ENCODE assay signal across 8 mouse cellular contexts in the genomic region with DNA sequence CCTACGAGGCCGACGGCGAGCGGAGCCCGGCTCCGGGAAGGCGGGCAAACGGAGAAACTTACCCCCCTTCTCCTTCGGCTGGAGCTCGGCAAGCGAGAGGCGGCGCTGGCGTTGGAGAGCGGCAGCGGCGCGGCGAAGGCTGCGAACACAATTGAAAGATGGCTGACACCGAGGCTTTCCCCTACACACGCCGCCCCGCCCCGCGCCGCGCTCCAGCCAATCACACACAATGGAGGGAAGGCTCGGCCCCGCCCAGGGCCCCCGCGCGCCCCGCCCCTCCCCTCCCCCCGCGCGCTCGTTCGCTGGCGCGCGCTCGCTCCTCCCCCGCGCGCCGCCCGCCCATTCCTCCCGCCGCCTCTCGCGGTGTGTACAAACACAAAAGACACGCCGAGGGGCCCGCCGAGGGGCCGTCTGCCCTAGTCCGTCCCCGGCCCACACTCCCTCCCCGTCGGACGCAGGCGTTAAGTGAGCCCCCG. TPM values are rescaled to one million over a fixed set of nuclear protein-coding genes. Genes with fewer than 3 reads are reported as not detected.
A peak's percentile ranks its signal among the peaks of the same experiment; 100 is the strongest.
DNase-seq lines count a peak whose midpoint lies in the region; ATAC-seq and TF ChIP-seq lines count a peak whose summit lies in the region.

No protein-coding gene starts in this region.

- peak overlapping the region; percentile 99 for H3K27ac ChIP-seq in forebrain, embryonic 14.5 days (ENCODE audit: low read depth, low read length)
- H3K27ac ChIP-seq in liver, postnatal 0 days (ENCODE audit: low read depth), result peak overlapping the region; percentile 100
- H3K27ac ChIP-seq in neural tube, embryonic 13.5 days (replicated peaks), result peak overlapping the region; percentile 100

- H3K27me3 ChIP-seq in forebrain, embryonic 14.5 days (replicated peaks; ENCODE audit: control insufficient read depth, insufficient read depth, low read length), result no peaks in the 10 kb centered on the region
- H3K27me3 ChIP-seq in liver, postnatal 0 days (ENCODE audit: insufficient read depth, low read length), result no peaks in the 10 kb centered on the region
- no peaks in the 10 kb centered on the region for H3K27me3 ChIP-seq in neural tube, embryonic 13.5 days

- peak; percentile 95 for DNase-seq in ES-CJ7 (ENCODE audit: low read depth, low spot score)
- peak; percentile 94 for DNase-seq in cerebellum, adult 11 months
- peak; percentile 96 for DNase-seq in forebrain, embryonic 14.5 days (ENCODE audit: low spot score)
- DNase-seq in heart, postnatal 14 days, result peak; percentile 95 to 96
- DNase-seq in layer of hippocampus, adult 11-12 months (ENCODE audit: low spot score), result peak; percentile 95
- peak; percentile 98 for DNase-seq in liver, postnatal 0 days
- DNase-seq in telencephalon, adult 2 months (ENCODE audit: low read depth, low spot score), result peak; percentile 72

- TF ChIP-seq CTCF in liver, postnatal 0 days (IDR thresholded peaks at IDR 0.05; ENCODE audit: low read depth), result 0 out of 2 replicates have a peak, but pooled peaks have one; percentile 16

- peak; percentile 40; the same call in 1 of the 2 replicates for TF ChIP-seq EP300 in liver, postnatal 0 days (IDR thresholded peaks at IDR 0.05; ENCODE audit: low read depth)

- WGBS in forebrain, embryonic 14.5 days, result 0% methylated on average over 34 of the region's 65 CpGs
- 6% methylated on average over 20 of the region's 65 CpGs for WGBS in liver, postnatal 0 days (ENCODE audit: insufficient replicate concordance)
- WGBS in neural tube, embryonic 13.5 days, result under 1% methylated on average over 48 of the region's 65 CpGs

- H3K9me3 ChIP-seq in forebrain, embryonic 14.5 days (replicated peaks; ENCODE audit: control insufficient read depth, low read length), result no peaks in the 10 kb centered on the region
- H3K9me3 ChIP-seq in liver, postnatal 0 days (ENCODE audit: low read length), result no peaks in the 10 kb centered on the region
- H3K9me3 ChIP-seq in neural tube, embryonic 13.5 days, result no peaks in the 10 kb centered on the region

- peak overlapping the region; percentile 100 for H3K9ac ChIP-seq in forebrain, embryonic 14.5 days (ENCODE audit: low read length)
- H3K9ac ChIP-seq in liver, postnatal 0 days (replicated peaks), result peak overlapping the region; percentile 99
- H3K9ac ChIP-seq in neural tube, embryonic 13.5 days, result peak overlapping the region; percentile 100

- H3K4me3 ChIP-seq in forebrain, embryonic 14.5 days (ENCODE audit: low read depth, low read length), result peak overlapping the region; percentile 95
- peak overlapping the region; percentile 83 for H3K4me3 ChIP-seq in liver, postnatal 0 days (ENCODE audit: low read depth, low read length)
- H3K4me3 ChIP-seq in neural tube, embryonic 13.5 days, result peak overlapping the region; percentile 97

- peaks cover 30% of the 10 kb centered on the region for H3K4me1 ChIP-seq in forebrain, embryonic 14.5 days (ENCODE audit: control insufficient read depth, insufficient read depth, low read length)
- H3K4me1 ChIP-seq in liver, postnatal 0 days (ENCODE audit: insufficient read depth), result peaks cover 30% of the 10 kb centered on the region
- H3K4me1 ChIP-seq in neural tube, embryonic 13.5 days (replicated peaks), result peaks cover 47% of the 10 kb centered on the region

- intact Hi-C loops in heart, postnatal 14 days (cut with DNase I), result loop anchor here (5.0 kb wide), 1 partner anchor 91 kb away; no protein-coding TSS in a partner anchor

- H3K36me3 ChIP-seq in forebrain, embryonic 14.5 days (ENCODE audit: control insufficient read depth, insufficient read depth, low read length), result peaks cover 24% of the 10 kb centered on the region
- H3K36me3 ChIP-seq in liver, postnatal 0 days (replicated peaks; ENCODE audit: insufficient read depth, low read length), result peaks cover 27% of the 10 kb centered on the region
- peaks cover 21% of the 10 kb centered on the region for H3K36me3 ChIP-seq in neural tube, embryonic 13.5 days

- ATAC-seq in forebrain, embryonic 14.5 days, result peak; percentile 97
- ATAC-seq in liver, postnatal 0 days, result peak; percentile 88
- ATAC-seq in neural tube, embryonic 13.5 days (ENCODE audit: low read depth), result peak; percentile 96

- peak overlapping the region; percentile 70 for H3K4me2 ChIP-seq in forebrain, embryonic 14.5 days (ENCODE audit: low read length)
- peak overlapping the region; percentile 89 for H3K4me2 ChIP-seq in liver, postnatal 0 days (ENCODE audit: low read depth, low read length)
- H3K4me2 ChIP-seq in neural tube, embryonic 13.5 days, result peak overlapping the region; percentile 65

RNA-seq across cellular contexts. Expression of a gene that starts 0.3 kb away (rescaled TPM):
- 4,992 and 5,015 TPM in 2 replicates for polyA plus RNA-seq in forebrain, embryonic 14.5 days (2014; fragmentation: Nextera tagmentation; extraction: Ambion mirVana)
- 100 to 1,000 TPM; 659 to 710 TPM for total RNA-seq in heart, postnatal 14 days (2021)
- polyA plus RNA-seq in liver, postnatal 0 days (2015; fragmentation: Nextera tagmentation; extraction: Ambion mirVana), result 1,306 and 1,327 TPM in 2 replicates
- 3,608 and 3,867 TPM in 2 replicates for polyA plus RNA-seq in neural tube, embryonic 13.5 days (2015; fragmentation: Nextera tagmentation; extraction: Ambion mirVana)

RNA-seq across cellular contexts. Expression of a gene that starts 37.5 kb away (rescaled TPM):
- polyA plus RNA-seq in forebrain, embryonic 14.5 days (2014; fragmentation: Nextera tagmentation; extraction: Ambion mirVana), result 22.7 and 25.5 TPM in 2 replicates
- total RNA-seq in heart, postnatal 14 days (2021), result 10 to 100 TPM; 12.4 to 14.9 TPM
- 11.5 and 11.8 TPM in 2 replicates for polyA plus RNA-seq in liver, postnatal 0 days (2015; fragmentation: Nextera tagmentation; extraction: Ambion mirVana)
- 25.7 and 33.7 TPM in 2 replicates for polyA plus RNA-seq in neural tube, embryonic 13.5 days (2015; fragmentation: Nextera tagmentation; extraction: Ambion mirVana)

Comparison
In these comparisons a context has a peak if more than half of its experiments do, and no peak if none do; other contexts are left out.
1. Peak in every context shown above with its lines: DNase-seq, ATAC-seq, H3K4me3 ChIP-seq and H3K27ac ChIP-seq.